Mouse (Mus musculus): ENCODE measurements at regions not wholly inside any gene's neighbourhood (a gene's known extent, or its start where the extent isn't known, plus 50 kb on each side); places are given as distances from the start of the nearest gene placed in this dataset.

DNA sequence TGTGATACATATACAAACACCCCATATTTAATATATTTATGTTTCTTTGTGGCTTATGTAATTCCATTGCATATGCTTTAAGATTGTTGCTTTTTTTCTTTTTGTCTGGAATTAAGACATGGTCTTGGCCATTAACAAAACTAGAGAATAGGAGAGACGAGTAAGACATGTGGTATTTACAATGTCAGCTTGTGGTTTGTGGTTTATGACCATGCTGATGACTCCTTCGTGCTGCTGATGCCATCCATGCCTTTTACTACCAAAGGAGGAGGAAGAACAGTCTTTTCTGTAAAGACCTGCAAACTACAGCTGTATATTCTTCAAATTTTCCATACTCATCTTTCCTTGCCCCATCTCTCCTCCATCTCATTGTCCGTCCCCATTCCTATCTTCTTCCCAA is 552.7 kb downstream of the Hdgfl1 start:
- Histone ChIP-seq H3K4me3 (ENCODE audit: low read length) (no peak overlapping the region), H3K9me3 (ENCODE audit: low read length) (no peaks in the 10 kb centered on the region), H3K27ac (no peak overlapping the region), H3K27me3 (ENCODE audit: insufficient read depth, low read length) (no peaks in the 10 kb centered on the region), H3K4me1 (ENCODE audit: insufficient read depth, low read length) (no peaks in the 10 kb centered on the region), H3K36me3 (ENCODE audit: insufficient read depth, low read length) (no peaks in the 10 kb centered on the region), H3K4me2 (ENCODE audit: low read depth, low read length) (no peak overlapping the region), H3K9ac (replicated peaks; ENCODE audit: low read length) (no peak overlapping the region)
- DNase-seq (ENCODE audit: low spot score) (no peak), ATAC-seq (no peak)
- TF ChIP-seq CTCF (IDR thresholded peaks at IDR 0.05; ENCODE audit: low read depth): no peak
- WGBS: 93% methylated on average over 3 of the region's 3 CpGs

DNA sequence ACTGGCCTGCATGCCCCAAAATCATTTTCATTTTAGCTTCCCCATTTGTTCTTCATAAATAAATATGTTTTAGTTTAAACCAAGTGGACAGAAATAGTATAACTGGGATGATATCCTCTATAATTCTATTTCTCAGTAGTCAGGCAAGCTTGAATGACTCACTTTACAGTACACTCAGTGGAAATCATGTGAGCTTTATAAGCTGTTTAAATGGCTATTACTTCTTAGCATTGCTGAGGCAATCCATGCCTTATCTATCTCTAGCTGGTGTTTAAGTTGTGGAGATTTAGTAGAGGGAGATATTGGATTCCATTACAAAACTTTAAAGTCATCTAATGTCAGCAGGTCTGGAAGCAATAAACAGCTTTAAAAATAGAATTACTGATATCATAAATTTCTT is 553.4 kb downstream of the Hdgfl1 start:
- no peak for TF ChIP-seq CTCF (IDR thresholded peaks at IDR 0.05; ENCODE audit: low read depth)
- no peak overlapping the region for H3K27ac ChIP-seq
- DNase-seq (ENCODE audit: low spot score): no peak
- H3K36me3 ChIP-seq (ENCODE audit: insufficient read depth, low read length): no peaks in the 10 kb centered on the region
- no peaks in the 10 kb centered on the region for H3K9me3 ChIP-seq (ENCODE audit: low read length)
- H3K4me1 ChIP-seq (ENCODE audit: insufficient read depth, low read length): no peaks in the 10 kb centered on the region
- H3K4me3 ChIP-seq (ENCODE audit: low read length): no peak overlapping the region
- no peak overlapping the region for H3K4me2 ChIP-seq (ENCODE audit: low read depth, low read length)
- H3K9ac ChIP-seq (replicated peaks; ENCODE audit: low read length): no peak overlapping the region
- no peak for ATAC-seq
- no peaks in the 10 kb centered on the region for H3K27me3 ChIP-seq (ENCODE audit: insufficient read depth, low read length)

GRCm38 (mm10) chr13:26205532-26206105 is 564.3 kb downstream of the Hdgfl1 start:
- Histone ChIP-seq H3K27me3 (ENCODE audit: insufficient read depth, low read length) (no peaks in the 10 kb centered on the region), H3K27ac (no peak overlapping the region), H3K4me3 (ENCODE audit: low read length) (no peak overlapping the region), H3K4me1 (ENCODE audit: insufficient read depth, low read length) (no peaks in the 10 kb centered on the region), H3K4me2 (ENCODE audit: low read depth, low read length) (no peak overlapping the region), H3K36me3 (ENCODE audit: insufficient read depth, low read length) (no peaks in the 10 kb centered on the region), H3K9ac (replicated peaks; ENCODE audit: low read length) (no peak overlapping the region), H3K9me3 (ENCODE audit: low read length) (no peaks in the 10 kb centered on the region)
- 69% methylated on average over 1 of the region's 1 CpGs for WGBS
- no peak for ATAC-seq
- TF ChIP-seq CTCF (IDR thresholded peaks at IDR 0.05; ENCODE audit: low read depth): no peak
- DNase-seq (ENCODE audit: low spot score): no peak

DNA sequence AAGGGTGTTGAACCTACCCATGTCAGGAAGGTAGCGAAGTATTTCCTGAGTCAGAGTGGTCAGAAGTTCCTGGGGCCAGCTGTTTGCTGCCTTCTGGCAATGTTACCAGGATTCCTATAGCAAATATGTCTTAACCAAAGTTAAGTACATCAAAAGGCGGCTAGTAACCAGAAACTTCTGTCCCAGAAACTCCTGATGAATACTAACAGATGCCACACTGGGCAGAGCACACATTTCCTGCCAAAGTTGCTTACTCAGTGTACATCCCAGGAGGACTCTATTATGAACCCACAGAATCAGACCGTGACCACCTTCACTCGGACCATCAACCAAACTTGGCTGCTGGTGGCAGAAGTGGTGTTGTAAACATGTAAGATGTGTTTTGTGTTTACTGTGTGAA is 575.3 kb downstream of the Hdgfl1 start:
- Histone ChIP-seq H3K4me2 (ENCODE audit: low read depth, low read length) (no peak overlapping the region), H3K9ac (replicated peaks; ENCODE audit: low read length) (no peak overlapping the region), H3K27ac (no peak overlapping the region), H3K27me3 (ENCODE audit: insufficient read depth, low read length) (no peaks in the 10 kb centered on the region), H3K4me3 (ENCODE audit: low read length) (no peak overlapping the region), H3K36me3 (ENCODE audit: insufficient read depth, low read length) (no peaks in the 10 kb centered on the region), H3K9me3 (ENCODE audit: low read length) (no peaks in the 10 kb centered on the region), H3K4me1 (ENCODE audit: insufficient read depth, low read length) (no peaks in the 10 kb centered on the region)
- DNase-seq (ENCODE audit: low spot score): no peak
- no peak for ATAC-seq
- 68% methylated on average over 4 of the region's 4 CpGs for WGBS
- no peak for TF ChIP-seq CTCF (IDR thresholded peaks at IDR 0.05; ENCODE audit: low read depth)

- H3K27ac ChIP-seq: no peak overlapping the region
- no peaks in the 10 kb centered on the region for H3K9me3 ChIP-seq (ENCODE audit: low read length)
- no peaks in the 10 kb centered on the region for H3K36me3 ChIP-seq (ENCODE audit: insufficient read depth, low read length)
- H3K27me3 ChIP-seq (ENCODE audit: insufficient read depth, low read length): no peaks in the 10 kb centered on the region
- H3K4me3 ChIP-seq (ENCODE audit: low read length): no peak overlapping the region
- no peak overlapping the region for H3K9ac ChIP-seq (replicated peaks; ENCODE audit: low read length)
- no peak for TF ChIP-seq CTCF (IDR thresholded peaks at IDR 0.05; ENCODE audit: low read depth)
- no peak for ATAC-seq
- DNase-seq (ENCODE audit: low spot score): no peak
- no peak overlapping the region for H3K4me2 ChIP-seq (ENCODE audit: low read depth, low read length)
- H3K4me1 ChIP-seq (ENCODE audit: insufficient read depth, low read length): no peaks in the 10 kb centered on the region
- 88% methylated on average over 4 of the region's 4 CpGs for WGBS
Observed at GRCm38 (mm10) chr13:26183879-26184278, 586.1 kb downstream of the Hdgfl1 start.

DNA sequence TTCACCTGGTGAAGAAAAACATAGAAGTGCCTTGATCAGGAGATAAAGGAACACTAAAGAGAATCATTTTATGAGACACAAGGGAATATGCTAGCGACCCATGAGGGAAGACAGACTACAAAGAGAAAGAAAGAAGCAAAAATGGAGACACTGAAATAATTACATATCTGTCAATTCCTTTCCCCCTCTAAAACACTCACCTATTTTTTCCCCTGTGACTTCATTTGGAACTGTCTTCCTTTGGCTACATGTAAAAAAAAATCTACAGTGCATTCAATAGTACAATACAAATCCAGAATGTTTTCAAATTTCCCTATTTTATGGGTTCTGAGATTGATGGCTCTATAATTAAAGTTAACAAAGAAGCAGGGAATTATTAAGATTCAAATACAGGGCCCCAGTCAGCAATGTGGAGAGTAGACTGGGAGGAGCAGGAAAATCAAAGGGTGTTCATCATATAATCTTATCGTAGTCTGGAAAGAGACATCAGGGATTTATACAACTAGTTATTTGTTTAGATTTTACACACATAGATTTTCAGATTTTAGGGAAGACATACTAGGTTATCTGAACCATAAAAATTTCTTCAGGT is 598.0 kb downstream of the Hdgfl1 start:
- Histone ChIP-seq H3K36me3 (ENCODE audit: insufficient read depth, low read length) (no peaks in the 10 kb centered on the region), H3K4me2 (ENCODE audit: low read depth, low read length) (no peak overlapping the region), H3K4me1 (ENCODE audit: insufficient read depth, low read length) (no peaks in the 10 kb centered on the region), H3K9me3 (ENCODE audit: low read length) (no peaks in the 10 kb centered on the region), H3K27me3 (ENCODE audit: insufficient read depth, low read length) (no peaks in the 10 kb centered on the region), H3K27ac (no peak overlapping the region), H3K9ac (replicated peaks; ENCODE audit: low read length) (no peak overlapping the region), H3K4me3 (ENCODE audit: low read length) (no peak overlapping the region)
- ATAC-seq (no peak), DNase-seq (ENCODE audit: low spot score) (no peak)
- WGBS: 89% methylated on average over 2 of the region's 2 CpGs
- no peak for TF ChIP-seq CTCF (IDR thresholded peaks at IDR 0.05; ENCODE audit: low read depth)

DNA sequence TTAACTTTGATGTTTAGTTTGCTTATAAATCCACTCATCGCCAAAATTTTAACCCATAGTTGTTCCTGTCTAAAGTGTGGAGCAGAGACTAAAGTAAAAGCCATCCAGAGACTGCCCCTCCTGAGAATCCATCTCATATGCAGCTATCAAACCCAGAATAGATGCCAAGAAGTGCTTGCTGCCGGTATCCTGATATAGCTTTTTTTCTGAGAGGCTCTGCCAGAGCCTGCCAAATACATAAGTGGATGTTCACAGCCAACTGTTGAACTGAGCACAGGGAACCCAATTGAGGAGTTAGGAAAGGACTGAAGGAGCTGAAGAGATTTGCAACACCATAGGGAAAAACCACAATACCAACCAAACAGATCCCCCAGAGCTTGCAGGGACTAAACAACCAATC is 600.3 kb downstream of the Hdgfl1 start:
- no peaks in the 10 kb centered on the region for H3K9me3 ChIP-seq (ENCODE audit: low read length)
- no peak overlapping the region for H3K9ac ChIP-seq (replicated peaks; ENCODE audit: low read length)
- H3K27ac ChIP-seq: no peak overlapping the region
- ATAC-seq (no peak), DNase-seq (ENCODE audit: low spot score) (no peak)
- no peaks in the 10 kb centered on the region for H3K4me1 ChIP-seq (ENCODE audit: insufficient read depth, low read length)
- H3K4me3 ChIP-seq (ENCODE audit: low read length): no peak overlapping the region
- no peak for TF ChIP-seq CTCF (IDR thresholded peaks at IDR 0.05; ENCODE audit: low read depth)
- WGBS: 57% methylated on average over 2 of the region's 2 CpGs
- H3K27me3 ChIP-seq (ENCODE audit: insufficient read depth, low read length): no peaks in the 10 kb centered on the region
- H3K4me2 ChIP-seq (ENCODE audit: low read depth, low read length): no peak overlapping the region
- H3K36me3 ChIP-seq (ENCODE audit: insufficient read depth, low read length): no peaks in the 10 kb centered on the region
